In genomic region chr8:121218486-121218885, GRCm38 (mm10) we compare ENCODE assay signal across 10 mouse cellular contexts.
DNase-seq lines count a peak whose midpoint lies in the region; TF ChIP-seq lines count a peak whose summit lies in the region.
"Had no signal": no experiment of that assay in that cellular context is flagged by ENCODE, and none has a peak within 500 bp of the region (broad histone marks: within the 10 kb centered on the region; RNA-seq: fewer than 3 reads in every experiment).

No protein-coding gene starts in this region.

- H3K9ac ChIP-seq in heart, adult 2 months (ENCODE audit: low read depth, low read length), result no peak overlapping the region
- H3K9ac ChIP-seq: forebrain, embryonic 13.5 days had no signal

- intact Hi-C loops in heart, adult 2 months (cut with DNase I), result no loop called here
- intact Hi-C loops in heart, postnatal 25 days (cut with DNase I), result no loop called here

- no peaks in the 10 kb centered on the region for H3K27me3 ChIP-seq in heart, adult 2 months (ENCODE audit: control insufficient read depth, insufficient read depth, low read length)

- no peak overlapping the region for H3K4me3 ChIP-seq in heart, adult 2 months
- no peak overlapping the region for H3K4me3 ChIP-seq in embryonic fibroblast, embryonic 13.5 days (ENCODE audit: insufficient read depth, low read length)
- H3K4me3 ChIP-seq: forebrain, embryonic 13.5 days had no signal

- TF ChIP-seq POLR2A in heart, adult 2 months (IDR thresholded peaks at IDR 0.05; ENCODE audit: insufficient read depth, low read depth, low read length), result no peak
- TF ChIP-seq POLR2A in embryonic fibroblast, embryonic 13.5 days (IDR thresholded peaks at IDR 0.05; ENCODE audit: low read depth, low read length), result no peak

- no peak for TF ChIP-seq EP300 in heart, adult 2 months (IDR thresholded peaks at IDR 0.05; ENCODE audit: insufficient read depth, low read depth, low read length)

- DNase-seq in heart, adult 2 months, result peak in 1 of 2 experiments; percentile 42
- DNase-seq in heart, postnatal 25 days (ENCODE audit: low spot score), result no peak
- peak; percentile 25 for DNase-seq in retina, embryonic 14.5 days (ENCODE audit: low spot score)
- no peak for DNase-seq in retina, postnatal 1 day
- peak; percentile 27 for DNase-seq in thymus, postnatal 25 days
- DNase-seq in cerebellum, adult 11 months, result no peak
- no peak for DNase-seq in adrenal gland, postnatal 14 days
- DNase-seq: heart, postnatal 14 days had no signal

- H3K27ac ChIP-seq in heart, adult 2 months, result no peak overlapping the region
- H3K27ac ChIP-seq in embryonic fibroblast, embryonic 13.5 days (ENCODE audit: insufficient read depth, low read length), result no peak overlapping the region
- H3K27ac ChIP-seq: forebrain, embryonic 13.5 days had no signal

- no peaks in the 10 kb centered on the region for H3K4me1 ChIP-seq in heart, adult 2 months (ENCODE audit: control insufficient read depth, insufficient read depth, low read length)
- H3K4me1 ChIP-seq in embryonic fibroblast, embryonic 13.5 days (ENCODE audit: control insufficient read depth, insufficient read depth, low read length), result no peaks in the 10 kb centered on the region

- peak; percentile 67 for TF ChIP-seq CTCF in heart, adult 2 months (IDR thresholded peaks at IDR 0.05)
- TF ChIP-seq CTCF in embryonic fibroblast, embryonic 13.5 days (IDR thresholded peaks at IDR 0.05; ENCODE audit: borderline replicate concordance, insufficient read depth, low read length), result 0 out of 2 replicates have a peak, but pooled peaks have one; percentile 39

- 93% methylated on average over 3 of the region's 3 CpGs for WGBS in heart, adult 2 months

- no peaks in the 10 kb centered on the region for H3K36me3 ChIP-seq in heart, adult 2 months (ENCODE audit: control insufficient read depth, insufficient read depth, low read length)

- no peaks in the 10 kb centered on the region for H3K79me2 ChIP-seq in heart, adult 2 months (replicated peaks; ENCODE audit: control insufficient read depth, insufficient read depth, low read length)

Comparison
In these comparisons a context has a peak if more than half of its experiments do, and no peak if none do; other contexts are left out.
1. DNase-seq: peak in retina, embryonic 14.5 days (single experiment) and thymus, postnatal 25 days (single experiment); none in heart, postnatal 25 days (single experiment), retina, postnatal 1 day (single experiment), cerebellum, adult 11 months (single experiment) and adrenal gland, postnatal 14 days (single experiment).